Mouse (Mus musculus) G1E (cell line): ENCODE measurements at regions not wholly inside any gene's neighbourhood (a gene's known extent, or its start where the extent isn't known, plus 50 kb on each side); places are given as distances from the start of the nearest gene placed in this dataset.

Experiments used
- CTCF ChIP-seq: IDR thresholded peaks from 2 replicates; pipeline ENCODE4 v1.5.1; 2012; ENCODE audit warnings: low read depth, low read length, inconsistent platforms, mixed read lengths
- GATA1 ChIP-seq: IDR thresholded peaks from 2 replicates; pipeline ENCODE4 v1.6.1; 2012; ENCODE audit warnings: borderline replicate concordance, low read length, inconsistent platforms, mixed read lengths
- GATA2 ChIP-seq: IDR thresholded peaks from 2 replicates; pipeline ENCODE4 v1.6.1; 2012; ENCODE audit warnings: low read depth, low read length, inconsistent platforms, borderline replicate concordance
- TAL1 ChIP-seq: conservative IDR thresholded peaks from 2 replicates; pipeline ENCODE4 v1.6.1; 2012; ENCODE audit warnings: low read depth, low read length, inconsistent platforms, mixed read lengths

DNA sequence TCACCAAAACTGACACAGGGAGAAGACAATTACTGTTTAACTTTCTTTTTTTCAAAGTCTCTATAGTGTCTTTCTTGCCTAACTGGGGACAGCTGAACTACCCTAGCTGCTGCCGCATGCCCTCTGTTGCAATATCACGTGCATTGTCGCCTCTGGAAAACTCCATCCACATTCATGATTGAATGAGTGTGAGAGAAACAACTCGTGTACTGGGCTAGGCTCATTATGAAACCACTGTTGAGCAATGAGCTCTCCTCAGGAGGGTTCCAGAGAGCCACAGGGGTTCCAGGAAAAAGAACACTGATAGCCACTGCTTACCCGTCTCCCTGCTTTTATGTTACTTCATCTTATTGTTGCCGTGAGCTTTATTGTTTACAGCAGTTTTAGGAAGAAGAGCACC is 132.2 kb upstream of the Bcl6 start:
- TF ChIP-seq CTCF: no peak
- TF ChIP-seq TAL1: no peak
- TF ChIP-seq GATA1: no peak
- TF ChIP-seq GATA2: no peak
